Mouse (Mus musculus) heart, adult 8-10 months (tissue): Measurements from ENCODE around the gene Polr3k. TPM values are rescaled to one million over a fixed set of nuclear protein-coding genes. Genes with fewer than 3 reads are reported as not detected.

ENCODE experiments used
- DNase-seq: peaks from one replicate; pipeline ENCODE4 v3.0.0; 2022; ENCODE audit warnings: low spot score
- total RNA-seq, 4 experiments: library from RNA; stranded (reverse); gene quantifications; 2 replicates each; pipeline ENCODE4 v1.2.4; 2022

Polr3k gene
- total RNA-seq, result 10 to 100 TPM in 2 of 4 experiments, 1 to 10 TPM in 2; 9.1 to 11.4 (median 10.3) TPM

DNA sequence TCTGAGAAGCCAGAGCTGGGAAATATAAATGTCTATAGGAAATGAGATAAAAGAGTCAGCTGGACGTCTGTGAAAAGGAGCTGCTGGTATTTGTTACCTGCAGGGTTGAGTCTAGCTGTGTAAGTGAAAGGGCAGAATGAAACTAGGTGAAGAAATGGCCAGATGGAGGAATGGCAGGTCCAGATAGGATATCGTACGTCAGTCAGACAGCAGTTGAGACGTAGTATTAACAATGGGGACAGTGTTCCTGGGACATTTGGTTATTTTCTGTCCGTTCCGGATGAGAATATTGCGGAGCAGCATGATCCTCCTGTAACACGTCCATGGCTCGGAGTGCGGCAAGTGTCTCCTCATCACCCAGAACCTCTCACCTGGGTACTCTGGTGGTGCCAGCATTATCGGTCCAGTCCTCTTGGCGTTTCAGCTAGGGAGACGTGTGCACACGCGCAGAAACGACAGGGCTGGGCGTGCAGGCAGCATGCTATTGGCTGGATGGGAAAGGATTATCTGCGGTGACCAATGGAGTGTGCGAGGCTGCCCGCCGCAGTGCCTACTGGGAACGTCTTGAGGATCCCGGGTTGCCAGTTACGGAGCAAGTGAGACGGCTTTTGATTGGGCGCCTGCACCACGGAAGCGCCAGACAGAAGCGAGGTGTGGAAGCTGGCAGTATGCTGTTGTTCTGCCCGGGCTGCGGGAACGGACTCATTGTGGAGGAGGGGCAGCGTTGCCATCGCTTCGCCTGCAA lies at the start of gene Polr3k:
Gene Polr3k, plus strand, starts transcription at position 547 of the 745 bp plus-strand sequence.
- DNase-seq, result peak; percentile 95

DNA sequence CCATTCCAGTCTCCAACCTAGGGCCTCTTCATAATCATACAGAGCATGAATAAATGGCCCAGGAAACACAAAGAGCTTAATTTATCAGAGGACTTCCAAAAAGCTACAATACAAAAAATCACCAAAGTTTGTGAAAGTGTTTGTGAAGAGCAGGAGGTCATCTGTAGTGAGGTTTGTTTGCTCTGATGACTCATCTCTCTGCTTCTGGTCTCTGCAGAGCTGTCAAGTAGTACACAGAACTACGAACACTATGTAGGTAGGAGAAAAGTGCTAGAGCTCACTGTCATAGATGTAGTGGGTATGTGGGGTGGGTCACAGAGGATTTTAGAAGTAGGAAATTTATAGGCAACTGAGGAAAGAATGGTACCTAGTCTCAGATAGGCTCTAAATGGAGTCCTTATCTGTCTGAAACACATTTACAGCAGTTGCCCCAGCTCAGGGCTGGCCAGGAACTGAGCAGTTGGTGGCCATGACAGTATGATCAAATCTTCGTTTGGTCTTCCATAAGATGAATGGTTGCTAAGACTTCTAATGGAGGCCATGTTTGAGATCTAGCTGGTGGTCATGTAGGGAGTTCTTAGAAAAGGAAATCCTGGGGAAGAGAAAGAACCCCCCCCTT lies 35.0 kb upstream of the Polr3k start:
- no peak for DNase-seq

DNA sequence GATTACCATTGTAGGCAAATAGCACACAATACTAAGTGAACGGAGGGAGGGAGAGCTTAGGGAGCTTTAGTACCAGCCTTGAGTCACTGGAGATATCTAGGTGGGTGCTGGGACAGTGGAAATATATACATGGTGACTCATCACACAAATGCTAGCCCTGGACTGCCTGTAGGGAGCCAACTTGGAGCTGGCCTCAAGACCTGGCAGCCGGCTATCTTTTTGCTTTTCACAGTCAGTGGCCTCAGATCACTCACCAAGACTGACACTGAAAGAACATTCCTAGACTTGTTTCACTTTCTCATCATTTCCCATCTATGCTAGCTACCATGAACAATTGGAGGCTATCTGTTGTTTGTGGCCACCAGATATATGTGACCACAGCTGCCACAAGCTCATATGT lies 31.4 kb upstream of the Polr3k start:
- DNase-seq, result no peak

DNA sequence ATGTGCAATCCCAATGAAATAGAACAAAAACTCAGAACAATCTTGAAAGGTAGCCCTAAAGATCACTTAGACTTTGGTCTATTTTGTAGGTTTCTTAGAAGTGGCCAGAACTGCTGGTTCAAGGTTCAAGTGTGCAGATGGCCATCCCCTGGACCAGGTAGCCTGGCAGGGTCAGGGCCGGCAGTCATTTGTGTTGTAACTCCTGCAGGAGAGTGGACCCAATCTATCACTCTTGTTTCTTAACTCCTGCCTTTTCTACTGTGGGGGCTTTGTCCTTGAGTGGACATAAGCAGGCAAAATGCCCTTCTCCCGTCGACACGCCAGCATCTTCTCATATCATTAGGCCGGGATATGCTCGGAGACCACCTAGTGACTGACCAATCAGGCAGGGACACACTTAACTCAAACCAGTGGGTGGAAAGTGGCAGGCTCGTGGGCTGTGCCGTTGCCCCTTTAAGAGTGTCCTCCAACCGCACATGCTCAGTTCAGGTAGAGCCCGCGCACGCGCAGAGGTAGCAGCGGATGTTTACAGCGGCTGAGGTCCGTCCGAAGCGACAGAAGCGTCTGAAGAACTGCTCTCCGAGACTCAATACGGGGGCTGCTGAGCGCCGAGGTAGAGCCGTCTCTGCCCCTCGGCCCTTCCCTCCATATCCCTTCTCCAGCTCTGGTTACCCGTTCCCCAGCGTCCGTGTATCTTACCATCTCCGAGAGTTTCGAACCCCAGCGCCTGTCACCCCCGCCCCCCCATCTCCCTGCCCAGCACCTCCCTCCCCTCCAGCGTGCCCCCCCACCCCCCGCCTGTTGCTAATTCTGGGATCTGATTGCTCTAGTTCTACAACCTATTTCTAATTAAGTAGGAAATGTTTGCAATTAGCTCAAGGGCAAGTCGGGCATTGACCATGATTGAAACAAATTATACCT lies 26.5 kb upstream of the Polr3k start, which contains the start of gene Pcmtd2:
Gene Pcmtd2, plus strand, starts transcription at position 483 of the 921 bp plus-strand sequence.
- peak; percentile 96 for DNase-seq

DNA sequence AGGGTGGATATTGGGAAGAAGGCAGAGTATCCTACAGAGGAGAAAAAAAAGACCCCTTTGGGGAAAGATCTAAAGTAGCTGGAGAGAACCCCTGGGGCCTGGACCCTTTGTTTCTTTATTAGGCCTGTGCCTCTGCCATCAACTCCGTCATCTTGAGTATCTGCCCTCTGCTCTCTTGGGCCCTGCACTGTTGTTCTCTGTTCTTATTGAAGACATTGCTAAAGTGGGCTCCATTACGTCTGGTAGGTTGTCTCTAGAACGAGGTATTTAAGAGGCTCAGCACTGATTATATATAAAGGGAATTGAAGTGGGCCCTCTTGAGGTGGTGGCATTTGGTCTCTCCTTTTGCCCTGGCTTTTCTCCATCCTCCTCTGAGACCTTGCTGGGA lies 25.9 kb upstream of the Polr3k start:
- DNase-seq, result peak; percentile 9

DNA sequence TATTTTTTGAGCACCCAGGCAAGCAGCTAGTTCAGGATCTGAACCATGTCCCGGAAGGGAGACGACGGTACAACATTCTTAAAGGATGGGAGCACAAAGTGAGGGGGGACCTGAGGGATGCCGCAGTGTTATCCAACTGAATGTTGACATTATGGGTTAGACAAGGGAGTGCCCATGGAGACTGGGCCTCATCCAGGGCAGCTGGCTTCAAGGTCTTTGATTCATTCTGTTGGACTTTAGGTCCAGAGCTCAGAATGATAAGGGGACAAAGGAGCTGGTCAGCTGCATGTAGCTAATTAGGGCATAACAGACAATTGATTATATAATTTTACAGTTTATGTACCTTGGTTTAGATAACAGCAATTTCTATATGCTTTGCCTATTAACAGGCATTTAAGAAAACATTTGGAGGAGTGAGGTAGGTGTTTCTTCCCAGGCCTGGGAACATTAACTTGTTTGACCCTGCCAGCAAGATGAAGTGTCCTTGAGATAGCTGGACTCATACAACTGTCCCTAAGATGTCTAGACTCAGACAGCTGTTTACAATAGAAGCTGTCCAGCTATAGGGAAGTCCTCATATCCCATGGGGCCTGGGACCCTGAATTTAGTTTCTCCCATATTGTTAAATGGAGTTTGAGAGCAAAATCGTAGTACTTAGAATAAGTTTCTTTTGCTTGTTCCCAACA lies 18.3 kb upstream of the Polr3k start:
- no peak for DNase-seq

DNA sequence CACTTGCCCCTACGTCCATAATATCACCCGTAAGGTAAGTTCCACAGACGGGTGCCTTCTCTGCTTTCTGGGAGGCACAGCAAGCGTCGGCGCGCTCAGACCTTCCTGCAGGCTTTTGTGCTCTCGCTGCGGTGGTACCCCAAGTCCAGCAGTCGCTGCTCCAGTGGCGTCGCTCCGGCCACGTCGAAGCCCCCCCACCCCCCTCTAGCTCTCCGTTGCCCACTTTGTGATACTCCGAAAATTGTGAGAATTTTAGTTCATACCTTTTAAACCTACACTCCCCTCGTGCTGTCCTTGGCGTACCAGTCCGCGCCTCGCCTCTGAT lies 361 bp downstream of the Polr3k start:
- DNase-seq, result no peak

DNA sequence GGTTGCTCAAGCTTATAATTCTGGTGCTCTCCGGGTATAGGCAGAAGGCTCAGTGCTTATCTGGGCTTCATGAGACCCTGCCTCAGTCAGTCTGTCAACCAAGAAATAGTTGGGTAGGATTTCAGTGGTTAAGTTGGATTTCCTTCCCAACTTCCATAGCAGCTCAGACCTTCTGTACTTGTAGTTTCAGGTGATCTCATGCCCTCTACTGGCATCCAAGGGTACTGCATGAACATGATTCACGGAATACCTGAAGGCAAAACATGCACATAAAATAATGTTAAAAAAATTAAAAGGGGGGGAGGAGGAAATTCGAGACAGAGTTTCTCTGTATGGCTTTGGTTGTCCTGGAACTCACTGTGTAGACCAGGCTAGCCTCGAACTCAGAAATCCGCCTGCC lies 2.8 kb downstream of the Polr3k start:
- peak; percentile 72 for DNase-seq

DNA sequence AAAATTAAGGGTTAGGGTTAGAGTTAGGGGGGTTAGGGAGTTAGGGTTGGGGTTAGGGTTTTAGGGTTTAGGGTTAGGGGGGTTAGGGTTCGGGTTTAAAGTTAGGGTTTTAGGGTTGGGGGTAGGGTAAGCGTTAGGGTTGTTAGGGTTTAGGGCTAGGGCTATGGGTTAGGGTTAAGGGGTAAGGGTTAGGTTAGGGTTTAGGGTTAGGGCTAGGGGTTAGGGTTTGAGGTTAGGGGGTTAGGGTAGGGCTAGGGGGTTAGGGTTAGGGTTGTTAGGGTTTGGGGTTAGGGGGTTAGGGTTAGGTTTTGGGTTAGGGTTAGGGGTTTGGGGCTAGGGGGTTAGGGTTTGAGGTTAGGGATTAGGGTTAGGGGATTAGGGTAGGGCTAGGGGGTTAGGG lies 6.9 kb downstream of the Polr3k start:
- no peak for DNase-seq

DNA sequence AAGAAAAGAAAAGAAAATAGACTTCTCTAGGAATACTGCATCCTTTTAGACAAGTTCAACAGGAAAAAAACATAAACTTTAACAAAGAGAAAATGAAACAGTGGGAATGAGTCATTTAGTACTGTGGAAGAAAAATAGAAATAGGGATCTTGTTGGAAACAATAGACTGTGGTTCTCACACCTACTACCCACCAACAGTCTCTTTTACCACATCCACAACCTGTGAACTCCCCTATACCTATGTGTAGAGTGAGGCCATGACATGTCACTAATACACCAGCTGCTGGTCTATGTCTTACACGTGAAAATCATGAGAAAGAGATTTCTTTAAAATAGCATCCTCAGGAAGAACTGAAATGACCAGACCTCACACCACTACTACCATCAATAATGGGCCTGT lies 14.8 kb downstream of the Polr3k start:
- no peak for DNase-seq

DNA sequence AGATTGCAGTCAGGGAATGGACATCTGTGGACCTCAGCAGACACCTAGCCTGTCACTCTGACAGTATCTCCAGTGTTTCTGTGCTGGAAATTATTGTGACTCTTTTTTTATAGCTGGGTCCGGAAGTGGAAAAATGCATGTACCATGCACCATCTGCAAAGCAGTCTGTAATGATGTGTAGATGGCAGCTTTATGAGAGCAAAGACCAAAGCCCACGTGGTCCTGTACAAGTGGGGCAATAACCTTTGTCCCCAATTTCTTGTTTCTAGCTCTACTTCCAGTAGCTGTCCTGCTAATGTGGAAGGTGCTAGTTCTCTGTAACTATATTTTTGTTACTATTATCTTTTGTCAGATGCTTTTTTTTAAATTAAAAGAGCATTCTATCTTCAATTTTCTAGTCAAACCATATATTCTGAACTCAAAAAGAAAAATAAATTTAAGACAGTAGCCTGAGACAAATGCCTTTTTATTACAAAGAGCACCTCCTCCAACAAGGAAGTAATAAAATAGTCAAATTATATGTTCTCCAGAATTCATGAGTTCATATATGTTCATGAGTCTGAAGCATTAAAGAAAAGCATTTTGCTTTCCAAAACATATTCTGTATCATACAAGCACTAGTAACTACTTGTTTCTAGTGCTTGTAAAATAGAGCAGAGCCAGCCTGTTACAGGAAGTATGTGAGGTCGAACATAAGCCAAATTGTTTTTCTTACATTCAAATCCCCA lies 19.0 kb downstream of the Polr3k start:
- DNase-seq, result no peak

DNA sequence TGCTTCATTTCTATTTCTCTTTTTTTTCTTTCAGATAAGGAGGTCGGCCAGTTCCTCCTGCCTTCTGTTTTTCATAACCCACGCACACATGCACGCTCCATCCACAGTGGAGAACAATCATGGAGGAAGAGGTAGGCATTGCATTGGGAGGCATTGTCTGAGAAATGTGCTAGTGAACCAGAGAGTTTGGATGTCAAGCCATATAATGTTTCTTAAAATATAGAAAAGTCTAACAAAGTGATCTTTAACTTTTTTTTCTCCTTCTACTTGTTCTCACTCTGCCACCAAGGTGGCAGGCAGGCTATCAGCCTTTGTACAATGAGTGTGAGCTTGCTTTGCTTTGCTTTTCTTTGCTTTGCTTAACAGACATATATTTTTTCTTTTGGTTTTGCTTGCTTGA lies 53.7 kb downstream of the Polr3k start:
- no peak for DNase-seq

DNA sequence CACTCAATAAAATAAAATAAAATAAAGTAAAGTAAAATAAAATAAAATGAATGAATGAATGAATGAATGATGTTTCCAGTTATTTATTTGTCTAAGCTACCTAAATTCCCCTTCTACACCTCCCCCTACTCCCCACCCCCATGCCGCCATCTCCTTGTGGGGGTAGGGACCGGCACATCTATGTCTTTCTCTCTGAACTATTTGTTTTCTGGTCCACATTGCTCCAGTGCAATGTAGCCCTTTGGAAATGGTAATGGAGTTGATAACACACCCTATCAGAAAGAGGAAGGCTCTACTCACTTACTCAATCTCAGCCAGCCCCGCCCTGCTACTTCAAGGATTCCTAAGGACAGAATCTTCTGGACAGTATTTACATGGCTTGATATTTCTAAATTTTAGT lies 54.4 kb downstream of the Polr3k start:
- no peak for DNase-seq

Other genes starting within 250 kb of the Polr3k start
- not detected for gene Gm29797, start 207.3 kb upstream of the Polr3k start, total RNA-seq
- gene Sox18, start 192.7 kb upstream of the Polr3k start, total RNA-seq, result 10 to 100 TPM; 21.4 to 53.8 (median 48.1) TPM
- 1 to 10 TPM; 5.3 to 8.0 (median 7.2) TPM for gene Tcea2, start 184.0 kb upstream of the Polr3k start, total RNA-seq
- gene Rgs19, start 170.4 kb upstream of the Polr3k start, total RNA-seq, result 1 to 10 TPM; 3.7 to 8.9 (median 4.9) TPM
- not detected for gene Lkaaear1, start 165.9 kb upstream of the Polr3k start, total RNA-seq
- gene Oprl1, start 149.3 kb upstream of the Polr3k start, total RNA-seq, result under 1 TPM in 1 of 4 experiments, not detected in 3; 0.16 TPM
- not detected for gene Myt1, start 101.0 kb upstream of the Polr3k start, total RNA-seq
- gene Pcmtd2, start 26.5 kb upstream of the Polr3k start, total RNA-seq, result 10 to 100 TPM; 41.6 to 72.3 (median 48.5) TPM
- not detected for gene Gm14496, start 126.8 kb downstream of the Polr3k start, total RNA-seq